7 mouse cellular contexts compared by ENCODE assay signal in genomic region chr2:135323276-135323954, GRCm38 (mm10).
DNase-seq lines count a peak whose midpoint lies in the region; ATAC-seq lines count a peak whose summit lies in the region.

No protein-coding gene starts in this region.

- no peak overlapping the region for H3K4me3 ChIP-seq in kidney, embryonic 14.5 days (ENCODE audit: low read length)
- peak overlapping the region; percentile 40 for H3K4me3 ChIP-seq in forebrain, embryonic 15.5 days
- H3K4me3 ChIP-seq in midbrain, embryonic 12.5 days, result no peak overlapping the region

- H3K9ac ChIP-seq in kidney, embryonic 14.5 days (ENCODE audit: low read depth, low read length), result no peak overlapping the region
- peak overlapping the region; percentile 37; the same call in 1 of the 2 replicates for H3K9ac ChIP-seq in forebrain, embryonic 15.5 days (replicated peaks)
- no peak overlapping the region for H3K9ac ChIP-seq in midbrain, embryonic 12.5 days (replicated peaks)

- WGBS in kidney, embryonic 14.5 days, result 70% methylated on average over 7 of the region's 7 CpGs
- WGBS in forebrain, embryonic 15.5 days, result 29% methylated on average over 7 of the region's 7 CpGs
- 72% methylated on average over 7 of the region's 7 CpGs for WGBS in midbrain, embryonic 12.5 days

- ATAC-seq in kidney, embryonic 14.5 days (ENCODE audit: low FRiP score, low TSS enrichment), result no peak
- ATAC-seq in forebrain, embryonic 15.5 days (replicated peaks), result peak; percentile 84
- ATAC-seq in midbrain, embryonic 12.5 days (ENCODE audit: low FRiP score, low read depth), result peak; percentile 72

- H3K9me3 ChIP-seq in kidney, embryonic 14.5 days (ENCODE audit: control insufficient read depth, low read length), result no peaks in the 10 kb centered on the region
- H3K9me3 ChIP-seq in forebrain, embryonic 15.5 days, result no peaks in the 10 kb centered on the region
- no peaks in the 10 kb centered on the region for H3K9me3 ChIP-seq in midbrain, embryonic 12.5 days

- no peaks in the 10 kb centered on the region for H3K36me3 ChIP-seq in kidney, embryonic 14.5 days (ENCODE audit: control insufficient read depth, insufficient read depth, low read length)
- H3K36me3 ChIP-seq in forebrain, embryonic 15.5 days, result no peaks in the 10 kb centered on the region
- H3K36me3 ChIP-seq in midbrain, embryonic 12.5 days, result no peaks in the 10 kb centered on the region

- peak overlapping the region; percentile 19; the same call in 1 of the 2 replicates for H3K4me2 ChIP-seq in kidney, embryonic 14.5 days (replicated peaks; ENCODE audit: low read depth, low read length)
- peak overlapping the region; percentile 52 for H3K4me2 ChIP-seq in forebrain, embryonic 15.5 days (replicated peaks)
- H3K4me2 ChIP-seq in midbrain, embryonic 12.5 days (replicated peaks), result peak overlapping the region; percentile 35

- H3K4me1 ChIP-seq in kidney, embryonic 14.5 days (ENCODE audit: control insufficient read depth, insufficient read depth, low read length), result no peaks in the 10 kb centered on the region
- H3K4me1 ChIP-seq in forebrain, embryonic 15.5 days, result peaks cover 13% of the 10 kb centered on the region
- peaks cover 6% of the 10 kb centered on the region; the same call in 1 of the 2 replicates for H3K4me1 ChIP-seq in midbrain, embryonic 12.5 days

- H3K27me3 ChIP-seq in kidney, embryonic 14.5 days (ENCODE audit: control insufficient read depth, insufficient read depth, low read length), result no peaks in the 10 kb centered on the region
- no peaks in the 10 kb centered on the region for H3K27me3 ChIP-seq in forebrain, embryonic 15.5 days
- no peaks in the 10 kb centered on the region for H3K27me3 ChIP-seq in midbrain, embryonic 12.5 days

- no peak overlapping the region for H3K27ac ChIP-seq in kidney, embryonic 14.5 days (ENCODE audit: low read depth, low read length)
- H3K27ac ChIP-seq in forebrain, embryonic 15.5 days (replicated peaks), result peak overlapping the region; percentile 78
- H3K27ac ChIP-seq in midbrain, embryonic 12.5 days (replicated peaks), result no peak overlapping the region

- no peak for DNase-seq in kidney, adult 11 months
- peak; percentile 18 to 22 for DNase-seq in cerebellum, postnatal 36 days
- no peak for DNase-seq in B cell, adult 2 months
- DNase-seq in spleen, postnatal 10 days (ENCODE audit: low spot score in 2 of 2), result no peak

Comparison
In these comparisons a context has a peak if more than half of its experiments do, and no peak if none do; other contexts are left out.
1. DNase-seq: peak in cerebellum, postnatal 36 days (2 of 2); none in kidney, adult 11 months (single experiment), B cell, adult 2 months (0 of 2) and spleen, postnatal 10 days (0 of 2).
2. Peak in every context shown above with its lines, with median percentiles within 50 percentile points of each other: H3K4me2 ChIP-seq.